Mouse (Mus musculus) brain, embryonic 14.5 days (tissue): ENCODE data around the gene Aspm.

Source experiments
- CTCF ChIP-seq: fragments of 200-500 bp; IDR thresholded peaks from 2 replicates; pipeline ENCODE4 v1.5.1; 2012; ENCODE audit warnings: inconsistent platforms, mild to moderate bottlenecking, moderate library complexity, borderline replicate concordance; ENCODE audit not compliant: insufficient read depth, insufficient read length; ENCODE audit errors: extremely low read depth
- POLR2A ChIP-seq: fragments of 200-500 bp; IDR thresholded peaks from 2 replicates; pipeline ENCODE4 v1.6.1; 2012; ENCODE audit warnings: mild to moderate bottlenecking, inconsistent platforms, borderline replicate concordance; ENCODE audit not compliant: poor library complexity, insufficient read depth, insufficient read length, severe bottlenecking; ENCODE audit errors: extremely low read depth

DNA sequence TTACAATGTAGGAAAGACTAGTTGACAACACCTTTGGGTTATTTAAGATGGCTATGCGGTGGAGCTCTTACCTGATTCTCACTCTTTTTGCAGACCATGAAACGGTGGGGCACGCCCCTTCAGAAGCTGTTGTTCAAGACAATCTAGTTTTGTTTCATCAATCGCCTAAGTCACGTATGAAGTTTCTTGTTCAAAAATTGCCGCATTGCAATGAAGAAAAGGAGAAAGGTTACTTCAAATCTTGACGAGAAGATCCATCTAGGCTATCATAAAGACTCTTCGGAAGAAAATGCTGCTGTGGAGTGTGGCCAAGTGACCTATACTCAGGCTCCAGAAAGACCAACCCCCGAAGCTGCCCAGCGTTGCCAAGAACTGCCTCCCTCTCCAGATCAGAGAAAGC, 31.6 kb upstream of the Aspm start:
- TF ChIP-seq POLR2A (no peak), CTCF (no peak)
